Comparison of ENCODE assay signal across 11 mouse cellular contexts in genomic region chr5:122558127-122558526, GRCm38 (mm10).
"Had no signal": no experiment of that assay in that cellular context is flagged by ENCODE, and none has a peak within 500 bp of the region (broad histone marks: within the 10 kb centered on the region; RNA-seq: fewer than 3 reads in every experiment).

No protein-coding gene starts in this region.

- H3K9ac ChIP-seq: liver, embryonic 15.5 days; midbrain, embryonic 13.5 days; stomach, embryonic 15.5 days had no signal

- H3K9me3 ChIP-seq: limb, embryonic 10.5 days; liver, embryonic 15.5 days; midbrain, embryonic 13.5 days; stomach, embryonic 15.5 days had no signal

- H3K4me1 ChIP-seq: limb, embryonic 10.5 days; midbrain, embryonic 13.5 days had no signal

- H3K27ac ChIP-seq: limb, embryonic 10.5 days; liver, embryonic 15.5 days; midbrain, embryonic 13.5 days; stomach, embryonic 15.5 days had no signal

- H3K27me3 ChIP-seq: liver, embryonic 15.5 days; midbrain, embryonic 13.5 days; stomach, embryonic 15.5 days had no signal

- DNase-seq: kidney, adult 8-10 months; kidney, postnatal 25 days; lung, adult 2 months; thymus, adult 2 months; thymus, postnatal 25 days had no signal

- H3K36me3 ChIP-seq: liver, embryonic 15.5 days had no signal

- H3K4me3 ChIP-seq: limb, embryonic 10.5 days; liver, embryonic 15.5 days; midbrain, embryonic 13.5 days; stomach, embryonic 15.5 days had no signal

- ATAC-seq: lung, postnatal 0 days; midbrain, embryonic 13.5 days had no signal

- H3K4me2 ChIP-seq: liver, embryonic 11.5 days; liver, embryonic 15.5 days; midbrain, embryonic 13.5 days; stomach, embryonic 15.5 days had no signal
